Comparison of ENCODE assay signal across 10 mouse cellular contexts in genomic region chr11:33070520-33070919, GRCm38 (mm10).
DNase-seq lines count a peak whose midpoint lies in the region; ATAC-seq lines count a peak whose summit lies in the region.
"Had no signal": no experiment of that assay in that cellular context is flagged by ENCODE, and none has a peak within 500 bp of the region (broad histone marks: within the 10 kb centered on the region; RNA-seq: fewer than 3 reads in every experiment).

No protein-coding gene starts in this region.

- H3K4me1 ChIP-seq in hindbrain, embryonic 11.5 days (replicated peaks; ENCODE audit: control insufficient read depth, insufficient read depth, low read length): no peaks in the 10 kb centered on the region
- peaks cover 8% of the 10 kb centered on the region; the same call in 1 of the 2 replicates for H3K4me1 ChIP-seq in hindbrain, embryonic 10.5 days (replicated peaks)
- H3K4me1 ChIP-seq in hindbrain, embryonic 15.5 days (replicated peaks): peaks cover 9% of the 10 kb centered on the region; the same call in 1 of the 2 replicates
- 0 out of 2 replicates have a peak, but pooled peaks cover 2% of the 10 kb centered on the region for H3K4me1 ChIP-seq in midbrain, embryonic 16.5 days (ENCODE audit: control insufficient read depth, insufficient read depth, low read length)
- H3K4me1 ChIP-seq in heart, embryonic 11.5 days (ENCODE audit: control insufficient read depth, insufficient read depth, low read length): no peaks in the 10 kb centered on the region

- ATAC-seq in hindbrain, embryonic 11.5 days (ENCODE audit: low FRiP score): no peak
- peak; percentile 96 for ATAC-seq in hindbrain, embryonic 15.5 days (ENCODE audit: low FRiP score, low read depth)
- peak; percentile 92 for ATAC-seq in midbrain, embryonic 16.5 days
- ATAC-seq in megakaryocyte, adult 5-6 weeks (ENCODE audit: poor library complexity, severe bottlenecking): no peak
- no peak for ATAC-seq in heart, embryonic 11.5 days (replicated peaks; ENCODE audit: insufficient number of reproducible peaks, low FRiP score, low TSS enrichment)

- H3K27ac ChIP-seq in hindbrain, embryonic 11.5 days (ENCODE audit: low read depth, low read length): no peak overlapping the region
- no peak overlapping the region for H3K27ac ChIP-seq in hindbrain, embryonic 10.5 days
- no peak overlapping the region for H3K27ac ChIP-seq in hindbrain, embryonic 15.5 days (replicated peaks)
- H3K27ac ChIP-seq in midbrain, embryonic 16.5 days (ENCODE audit: low read length): no peak overlapping the region
- H3K27ac ChIP-seq in heart, embryonic 11.5 days (ENCODE audit: low read depth, low read length): no peak overlapping the region
- H3K27ac ChIP-seq: heart, embryonic 15.5 days had no signal

- no peaks in the 10 kb centered on the region for H3K9me3 ChIP-seq in hindbrain, embryonic 11.5 days (ENCODE audit: control insufficient read depth, low read length)
- no peaks in the 10 kb centered on the region for H3K9me3 ChIP-seq in hindbrain, embryonic 10.5 days
- no peaks in the 10 kb centered on the region for H3K9me3 ChIP-seq in hindbrain, embryonic 15.5 days
- no peaks in the 10 kb centered on the region for H3K9me3 ChIP-seq in midbrain, embryonic 16.5 days (replicated peaks; ENCODE audit: control insufficient read depth, low read length, poor library complexity, severe bottlenecking)
- H3K9me3 ChIP-seq in heart, embryonic 11.5 days (replicated peaks; ENCODE audit: control insufficient read depth, low read length): no peaks in the 10 kb centered on the region
- H3K9me3 ChIP-seq: heart, embryonic 15.5 days; limb, embryonic 12.5 days had no signal

- no peak overlapping the region for H3K4me2 ChIP-seq in hindbrain, embryonic 11.5 days (replicated peaks; ENCODE audit: low read depth, low read length)
- no peak overlapping the region for H3K4me2 ChIP-seq in hindbrain, embryonic 15.5 days
- no peak overlapping the region for H3K4me2 ChIP-seq in midbrain, embryonic 16.5 days (ENCODE audit: low read length)
- H3K4me2 ChIP-seq in heart, embryonic 11.5 days: no peak overlapping the region
- H3K4me2 ChIP-seq: heart, embryonic 15.5 days; limb, embryonic 12.5 days had no signal

- no peaks in the 10 kb centered on the region for H3K36me3 ChIP-seq in hindbrain, embryonic 11.5 days (ENCODE audit: control insufficient read depth, insufficient read depth, low read length)
- H3K36me3 ChIP-seq in hindbrain, embryonic 10.5 days: no peaks in the 10 kb centered on the region
- no peaks in the 10 kb centered on the region for H3K36me3 ChIP-seq in hindbrain, embryonic 15.5 days
- H3K36me3 ChIP-seq in midbrain, embryonic 16.5 days (ENCODE audit: control insufficient read depth, insufficient read depth, low read length): no peaks in the 10 kb centered on the region
- no peaks in the 10 kb centered on the region for H3K36me3 ChIP-seq in heart, embryonic 11.5 days (ENCODE audit: control insufficient read depth, insufficient read depth, low read length)
- H3K36me3 ChIP-seq: heart, embryonic 15.5 days; limb, embryonic 12.5 days had no signal

- WGBS in hindbrain, embryonic 11.5 days: 54% methylated on average over 6 of the region's 6 CpGs
- WGBS in hindbrain, embryonic 10.5 days: 67% methylated on average over 6 of the region's 6 CpGs
- WGBS in hindbrain, embryonic 15.5 days: 35% methylated on average over 6 of the region's 6 CpGs
- 33% methylated on average over 6 of the region's 6 CpGs for WGBS in midbrain, embryonic 16.5 days
- WGBS in heart, embryonic 11.5 days (ENCODE audit: insufficient replicate concordance): 70% methylated on average over 6 of the region's 6 CpGs

- no peaks in the 10 kb centered on the region for H3K27me3 ChIP-seq in hindbrain, embryonic 11.5 days (ENCODE audit: control insufficient read depth, insufficient read depth, low read length)
- H3K27me3 ChIP-seq in hindbrain, embryonic 10.5 days (ENCODE audit: insufficient read depth, poor library complexity, severe bottlenecking): 0 out of 2 replicates have a peak, but pooled peaks cover 4% of the 10 kb centered on the region
- H3K27me3 ChIP-seq in hindbrain, embryonic 15.5 days: no peaks in the 10 kb centered on the region
- H3K27me3 ChIP-seq in midbrain, embryonic 16.5 days (ENCODE audit: control insufficient read depth, insufficient read depth, low read depth, low read length): no peaks in the 10 kb centered on the region
- no peaks in the 10 kb centered on the region for H3K27me3 ChIP-seq in heart, embryonic 11.5 days (ENCODE audit: control insufficient read depth, insufficient read depth, low read length)
- H3K27me3 ChIP-seq: heart, embryonic 15.5 days had no signal

- H3K9ac ChIP-seq in hindbrain, embryonic 11.5 days (ENCODE audit: low read depth, low read length): no peak overlapping the region
- H3K9ac ChIP-seq in hindbrain, embryonic 15.5 days: no peak overlapping the region
- no peak overlapping the region for H3K9ac ChIP-seq in midbrain, embryonic 16.5 days (ENCODE audit: low read depth, low read length)
- H3K9ac ChIP-seq in heart, embryonic 11.5 days (ENCODE audit: low read depth, low read length): no peak overlapping the region
- H3K9ac ChIP-seq: heart, embryonic 15.5 days; limb, embryonic 12.5 days had no signal

- peak; percentile 60 for DNase-seq in hindbrain, embryonic 11.5 days (ENCODE audit: low spot score)
- DNase-seq in hindbrain, embryonic 10.5 days (ENCODE audit: low spot score): no peak
- DNase-seq in cerebellum, adult 9-10 months: peak; percentile 21
- DNase-seq in ovary, postnatal 10 days (ENCODE audit: low spot score): no peak

- H3K4me3 ChIP-seq in hindbrain, embryonic 11.5 days (ENCODE audit: low read depth, low read length): no peak overlapping the region
- H3K4me3 ChIP-seq in hindbrain, embryonic 10.5 days: no peak overlapping the region
- H3K4me3 ChIP-seq in hindbrain, embryonic 15.5 days: no peak overlapping the region
- no peak overlapping the region for H3K4me3 ChIP-seq in midbrain, embryonic 16.5 days (ENCODE audit: low read depth, low read length)
- no peak overlapping the region for H3K4me3 ChIP-seq in heart, embryonic 11.5 days (ENCODE audit: low read depth, low read length)
- H3K4me3 ChIP-seq: heart, embryonic 15.5 days; limb, embryonic 12.5 days had no signal

Comparison
In these comparisons a context has a peak if more than half of its experiments do, and no peak if none do; other contexts are left out.
1. ATAC-seq: peak in hindbrain, embryonic 15.5 days (single experiment) and midbrain, embryonic 16.5 days (single experiment); none in hindbrain, embryonic 11.5 days (single experiment), megakaryocyte, adult 5-6 weeks (single experiment) and heart, embryonic 11.5 days (single experiment).
2. DNase-seq: peak in hindbrain, embryonic 11.5 days (single experiment) and cerebellum, adult 9-10 months (single experiment); none in hindbrain, embryonic 10.5 days (single experiment) and ovary, postnatal 10 days (single experiment).